Mouse (Mus musculus) neural tube, embryonic 14.5 days (tissue): Measurements from ENCODE around the gene Id1. TPM values are rescaled to one million over a fixed set of nuclear protein-coding genes. Genes with fewer than 3 reads are reported as not detected.

Experiments
- ATAC-seq: fragments of 200-750 bp; cut with Nextera tagmentation; 2 replicates; pipeline ENCODE4 v1.8.0; 2017; ENCODE audit warnings: low read depth, mild to moderate bottlenecking, moderate TSS enrichment, moderate library complexity
- H3K27ac ChIP-seq: fragments of 300-500 bp; sonication (generic); 2 replicates; pipeline ENCODE4 v1.5.1; 2014; ENCODE audit warnings: low read depth, mild to moderate bottlenecking, control low read depth, low read length, moderate library complexity, mixed read lengths
- H3K27me3 ChIP-seq: fragments of 300-500 bp; sonication (generic); 2 replicates; pipeline ENCODE4 v1.6.1; 2014; ENCODE audit warnings: low read length; ENCODE audit not compliant: control insufficient read depth, insufficient read depth
- H3K36me3 ChIP-seq: fragments of 300-500 bp; sonication (generic); 2 replicates; pipeline ENCODE4 v1.6.1; 2014; ENCODE audit warnings: low read length, mixed read lengths; ENCODE audit not compliant: control insufficient read depth, insufficient read depth
- H3K4me1 ChIP-seq: fragments of 300-500 bp; sonication (generic); 2 replicates; pipeline ENCODE4 v1.6.1; 2014; ENCODE audit warnings: low read length; ENCODE audit not compliant: control insufficient read depth, insufficient read depth
- H3K4me2 ChIP-seq: fragments of 300-500 bp; sonication (generic); 2 replicates; pipeline ENCODE4 v1.6.1; 2014; ENCODE audit warnings: mild to moderate bottlenecking, low read depth, low read length, control low read depth
- H3K4me3 ChIP-seq: fragments of 300-500 bp; sonication (generic); 2 replicates; pipeline ENCODE4 v1.5.1; 2014; ENCODE audit warnings: low read depth, low read length, control low read depth, mixed read lengths
- H3K9ac ChIP-seq: fragments of 300-500 bp; sonication (generic); replicated peaks from 2 replicates; pipeline ENCODE4 v1.6.1; 2014; ENCODE audit warnings: low read depth, mild to moderate bottlenecking, control low read depth, low read length, mixed read lengths
- H3K9me3 ChIP-seq: fragments of 300-500 bp; sonication (generic); 2 replicates; pipeline ENCODE4 v1.6.1; 2016; ENCODE audit warnings: low read length; ENCODE audit not compliant: control insufficient read depth
- WGBS: fragments of 180-500 bp; shearing (Covaris S2); extraction: QIAGEN DNeasy Blood & Tissue Kit; methylation state at CpG from one replicate; pipeline ENCODE4 v1.1.7; 2014; 5-methylcytosine and 5-hydroxymethylcytosine counted together
- polyA plus RNA-seq: library from polyadenylated mRNA; unstranded; fragments of >200 nt; fragmentation: Nextera tagmentation; extraction: Ambion mirVana; gene quantifications from 2 replicates; pipeline ENCODE4 v1.2.1, GENCODE M21; 2014

The Id1 gene
- polyA plus RNA-seq, 1 experiment from 2014 or later, result 50.4 TPM

DNA sequence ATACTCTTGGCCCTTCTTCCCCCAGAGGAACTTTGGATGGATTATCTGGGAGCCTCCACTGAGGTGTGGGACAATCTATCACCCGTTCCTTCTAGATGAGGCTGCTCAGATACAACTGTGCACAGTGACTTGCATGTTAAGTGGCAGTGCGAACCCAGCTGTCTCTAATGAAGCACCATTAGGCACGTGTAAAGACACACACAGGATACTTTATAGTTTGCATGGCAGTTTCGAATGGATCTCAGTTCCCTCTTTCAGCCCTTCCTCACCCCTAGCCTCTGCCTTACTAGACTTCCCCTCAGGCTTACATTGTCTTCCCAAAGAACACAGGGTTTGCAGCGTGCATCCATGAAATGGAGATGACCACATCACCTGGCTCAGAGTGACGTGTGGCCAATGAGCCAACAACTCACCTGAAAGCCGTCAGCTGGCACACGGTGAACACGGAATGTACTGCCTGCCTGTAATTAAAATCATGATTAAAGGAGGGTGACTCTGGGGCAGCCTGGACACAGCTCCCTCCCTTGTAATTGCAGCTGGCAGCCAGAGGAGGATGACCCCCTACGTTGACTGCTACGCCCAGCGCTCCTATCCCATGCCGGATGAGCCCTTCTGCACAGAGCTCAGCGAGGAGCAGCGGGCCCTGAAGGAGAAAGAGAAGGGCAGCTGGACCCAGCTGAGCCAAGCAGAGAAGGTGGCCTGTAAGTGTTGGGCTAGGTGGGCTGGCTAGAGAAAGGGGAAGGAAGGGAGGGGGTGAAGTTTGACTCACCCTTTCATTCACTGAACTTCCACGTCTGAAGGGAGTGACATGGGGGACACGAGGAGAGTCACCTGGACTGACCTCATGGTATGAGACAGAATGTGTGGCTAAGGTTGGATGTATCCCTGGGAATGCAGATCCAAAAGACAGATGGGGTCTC is 20.7 kb downstream of the Id1 start:
- H3K4me1 ChIP-seq, result peaks cover 4% of the 10 kb centered on the region; the same call in 1 of the 2 replicates
- H3K4me3 ChIP-seq, result no peak overlapping the region
- H3K4me2 ChIP-seq, result no peak overlapping the region
- H3K9ac ChIP-seq, result no peak overlapping the region
- H3K9me3 ChIP-seq, result no peaks in the 10 kb centered on the region
- WGBS, result 59% methylated on average over 17 of the region's 17 CpGs
- no peaks in the 10 kb centered on the region for H3K36me3 ChIP-seq
- no peak overlapping the region for H3K27ac ChIP-seq
- ATAC-seq, result peak; percentile 45; the same call in 1 of the 2 replicates
- no peaks in the 10 kb centered on the region for H3K27me3 ChIP-seq

DNA sequence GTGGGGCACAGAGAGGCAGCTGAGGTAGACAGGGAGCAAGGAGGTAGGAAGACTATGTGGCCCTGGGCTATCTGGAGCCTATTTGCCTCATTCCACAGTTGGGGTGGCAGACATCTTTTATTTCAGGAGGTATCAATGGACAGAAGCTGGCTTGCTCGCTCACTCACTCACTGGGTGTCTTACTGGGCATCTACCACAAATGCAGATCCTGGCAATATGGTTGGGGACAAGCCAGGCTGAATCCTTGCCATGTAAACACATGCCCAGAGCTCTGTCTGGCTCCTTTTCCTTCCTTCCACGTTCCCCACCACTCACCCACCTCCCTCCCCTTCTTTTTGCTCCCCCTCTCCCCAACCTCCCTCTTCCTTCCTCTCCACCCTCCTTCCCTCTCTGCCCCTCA is 21.4 kb downstream of the Id1 start:
- no peaks in the 10 kb centered on the region for H3K36me3 ChIP-seq
- H3K4me1 ChIP-seq, result peaks cover 4% of the 10 kb centered on the region; the same call in 1 of the 2 replicates
- no peak for ATAC-seq
- no peaks in the 10 kb centered on the region for H3K9me3 ChIP-seq
- H3K4me2 ChIP-seq, result no peak overlapping the region
- H3K4me3 ChIP-seq, result no peak overlapping the region
- H3K27ac ChIP-seq, result no peak overlapping the region
- H3K27me3 ChIP-seq, result no peaks in the 10 kb centered on the region
- WGBS, result 86% methylated on average over 2 of the region's 2 CpGs
- no peak overlapping the region for H3K9ac ChIP-seq

DNA sequence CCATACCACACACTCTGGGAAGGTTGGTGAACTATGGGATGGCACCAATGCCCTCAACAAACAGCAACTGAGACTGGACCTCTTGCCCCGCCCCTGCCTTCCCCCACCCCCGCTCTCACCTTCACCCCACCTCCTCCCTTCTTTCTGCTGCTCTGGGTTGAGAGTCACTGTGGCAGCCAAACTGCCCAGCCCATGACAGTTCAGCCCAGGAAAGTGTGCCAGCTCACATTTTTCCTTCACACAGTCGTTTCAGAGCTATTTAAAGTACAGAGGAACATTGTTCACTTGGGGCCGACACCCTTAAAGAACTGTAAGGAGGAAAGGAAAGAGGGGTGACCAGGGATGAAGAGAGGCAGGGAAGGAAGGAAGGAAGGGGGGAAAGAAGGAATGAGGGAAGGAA is 22.3 kb downstream of the Id1 start:
- Histone ChIP-seq H3K4me2 (no peak overlapping the region), H3K9me3 (no peaks in the 10 kb centered on the region), H3K4me1 (peaks cover 4% of the 10 kb centered on the region; the same call in 1 of the 2 replicates), H3K4me3 (no peak overlapping the region), H3K27ac (no peak overlapping the region), H3K9ac (no peak overlapping the region), H3K27me3 (no peaks in the 10 kb centered on the region), H3K36me3 (no peaks in the 10 kb centered on the region)
- WGBS, result 39% methylated on average over 4 of the region's 4 CpGs
- ATAC-seq, result no peak

DNA sequence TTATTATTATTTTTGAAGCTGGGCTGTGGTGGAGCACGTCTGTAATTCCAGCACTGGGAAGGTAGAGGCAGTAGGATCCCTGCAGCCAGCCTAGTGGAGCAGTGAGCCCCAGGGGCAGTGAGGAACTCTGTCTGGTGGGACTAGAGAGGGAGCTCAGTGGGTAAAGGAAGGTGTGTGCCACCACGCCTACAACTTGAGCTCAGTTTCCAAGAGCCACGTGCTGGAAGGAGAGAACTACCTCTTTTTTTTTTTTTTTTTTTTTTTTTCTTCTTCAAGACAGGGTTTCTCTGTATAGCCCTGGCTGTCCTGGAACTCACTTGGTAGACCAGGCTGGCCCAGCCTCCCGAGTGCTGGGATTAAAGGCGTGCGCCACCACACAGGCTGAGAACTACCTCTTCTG is 27.3 kb downstream of the Id1 start:
- no peaks in the 10 kb centered on the region for H3K27me3 ChIP-seq
- peaks cover 13% of the 10 kb centered on the region for H3K4me1 ChIP-seq
- H3K9me3 ChIP-seq, result no peaks in the 10 kb centered on the region
- 82% methylated on average over 6 of the region's 6 CpGs for WGBS
- ATAC-seq, result no peak
- H3K9ac ChIP-seq, result no peak overlapping the region
- no peak overlapping the region for H3K4me3 ChIP-seq
- no peaks in the 10 kb centered on the region for H3K36me3 ChIP-seq
- no peak overlapping the region for H3K27ac ChIP-seq
- no peak overlapping the region for H3K4me2 ChIP-seq

DNA sequence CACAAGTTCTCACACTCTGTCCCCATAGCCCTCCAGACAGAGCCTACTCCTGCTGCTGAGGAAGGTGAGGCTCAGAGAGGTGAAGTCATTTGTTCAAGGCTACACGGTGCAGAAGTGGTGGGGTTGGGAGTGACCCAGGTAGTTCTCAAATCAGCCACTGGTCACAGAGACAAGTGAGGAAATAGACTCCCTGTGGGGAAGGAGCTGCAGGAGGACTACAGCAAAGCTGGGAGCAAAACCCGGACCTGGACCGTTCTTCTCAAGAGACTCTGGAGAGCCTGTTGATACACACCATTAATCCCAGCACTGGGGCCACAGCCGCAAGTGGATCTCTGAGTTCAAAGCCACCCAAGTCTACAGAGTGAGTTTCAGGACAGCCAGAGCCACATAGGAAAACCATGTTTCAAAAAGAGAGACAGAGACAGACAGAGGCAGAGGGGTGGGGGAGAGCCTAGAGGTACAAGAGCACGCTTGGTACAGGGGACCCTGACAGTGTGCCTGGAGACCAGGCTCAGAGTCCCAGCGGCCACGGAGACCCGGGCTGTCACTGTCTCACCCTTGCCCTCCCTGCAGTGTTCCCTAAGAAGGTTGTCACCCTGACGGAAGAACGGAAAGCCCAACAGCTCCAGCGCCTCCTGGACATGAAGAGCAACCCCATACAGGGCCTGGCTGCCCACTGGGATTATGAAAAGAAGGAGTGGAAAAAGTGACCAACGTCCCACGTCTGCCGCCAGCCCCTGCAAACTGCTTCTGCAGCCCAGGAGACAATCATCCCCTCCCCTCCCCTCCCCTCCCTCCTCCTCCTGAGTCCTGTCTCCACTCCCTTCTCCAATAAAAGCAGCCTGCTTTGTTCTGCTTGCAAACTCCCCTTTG is 28.4 kb downstream of the Id1 start:
- Histone ChIP-seq H3K4me3 (no peak overlapping the region), H3K36me3 (no peaks in the 10 kb centered on the region), H3K4me2 (peak overlapping the region; percentile 32), H3K27ac (no peak overlapping the region), H3K27me3 (no peaks in the 10 kb centered on the region), H3K4me1 (peaks cover 13% of the 10 kb centered on the region), H3K9me3 (no peaks in the 10 kb centered on the region), H3K9ac (0 out of 2 replicates have a peak overlapping the region, but pooled peaks have one; percentile 3)
- ATAC-seq, result peak; percentile 19; the same call in 1 of the 2 replicates
- 2% methylated on average over 14 of the region's 14 CpGs for WGBS

DNA sequence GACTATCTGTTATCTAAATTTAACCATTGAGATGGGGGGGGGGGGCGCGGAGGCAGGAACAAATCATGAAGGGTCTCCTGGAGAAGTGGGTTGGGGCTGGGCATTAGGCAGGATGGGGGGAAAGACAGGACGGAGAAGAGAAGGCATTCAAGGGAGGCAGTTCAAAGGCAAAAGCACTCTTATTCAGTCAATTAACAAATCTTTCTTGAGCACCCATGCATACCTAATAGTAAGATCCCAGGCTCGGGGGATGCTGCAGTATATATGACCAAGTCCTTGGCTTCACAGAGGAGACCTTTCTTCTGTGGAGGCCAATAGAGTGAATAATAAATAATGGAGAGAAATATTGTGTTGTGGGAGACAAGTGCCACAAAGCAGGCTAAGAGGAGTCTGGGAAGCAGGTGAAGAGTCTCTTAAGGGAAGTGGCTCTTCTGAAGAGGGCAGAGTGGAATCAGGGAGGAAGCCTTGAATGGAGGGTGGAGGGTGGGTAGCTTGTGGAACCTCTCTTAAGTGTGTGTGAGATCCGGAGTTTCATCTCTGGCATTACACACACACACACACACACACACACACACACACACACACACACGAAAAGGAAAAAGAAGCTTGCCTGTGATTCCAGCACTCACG is 29.1 kb downstream of the Id1 start:
- H3K4me3 ChIP-seq, result no peak overlapping the region
- H3K9ac ChIP-seq, result 0 out of 2 replicates have a peak overlapping the region, but pooled peaks have one; percentile 3
- peaks cover 13% of the 10 kb centered on the region for H3K4me1 ChIP-seq
- no peak overlapping the region for H3K27ac ChIP-seq
- H3K4me2 ChIP-seq, result peak overlapping the region; percentile 32; the same call in 1 of the 2 replicates
- no peaks in the 10 kb centered on the region for H3K9me3 ChIP-seq
- H3K27me3 ChIP-seq, result no peaks in the 10 kb centered on the region
- H3K36me3 ChIP-seq, result no peaks in the 10 kb centered on the region
- ATAC-seq, result 0 out of 2 replicates have a peak, but pooled peaks have one; percentile 25
- WGBS, result 16% methylated on average over 7 of the region's 7 CpGs

DNA sequence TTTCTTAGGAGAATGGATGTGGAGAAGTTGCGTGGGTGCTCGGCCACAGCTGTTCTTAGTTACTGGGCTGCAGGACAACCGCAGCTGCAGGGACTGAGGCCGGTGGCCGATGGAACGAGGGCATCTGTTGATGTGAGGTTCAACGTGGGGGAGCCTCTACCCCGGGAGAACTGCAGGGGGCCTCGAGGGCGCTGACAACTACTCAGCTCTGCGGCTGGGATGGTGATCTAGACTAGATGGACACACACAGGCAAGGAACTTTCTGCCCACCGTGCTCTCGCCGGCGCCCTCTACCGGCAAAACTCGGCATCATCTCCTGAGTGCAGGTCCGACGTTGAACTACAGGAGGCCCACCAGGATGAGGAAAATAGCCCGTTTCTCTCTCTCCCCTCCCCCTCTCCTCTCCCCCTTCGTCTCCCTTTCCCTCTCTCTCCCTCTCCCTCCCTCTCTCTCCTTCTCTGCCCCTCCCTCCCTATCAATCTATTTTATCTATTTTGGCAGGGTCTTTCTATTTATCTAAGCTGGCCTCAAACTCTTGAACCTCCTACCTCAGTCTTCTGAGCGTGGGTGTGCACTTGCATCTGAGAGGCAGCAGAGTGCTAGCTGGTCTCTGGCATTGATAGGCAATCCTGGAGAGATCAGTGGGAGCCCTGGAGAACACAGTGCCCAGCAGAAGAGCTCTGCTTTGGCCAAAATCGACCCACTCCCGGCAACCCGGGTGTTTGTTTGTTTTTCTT is 30.5 kb downstream of the Id1 start:
- WGBS, result 26% methylated on average over 25 of the region's 25 CpGs
- Histone ChIP-seq H3K4me2 (no peak overlapping the region), H3K4me3 (no peak overlapping the region), H3K9me3 (no peaks in the 10 kb centered on the region), H3K4me1 (peaks cover 13% of the 10 kb centered on the region), H3K27me3 (no peaks in the 10 kb centered on the region), H3K9ac (no peak overlapping the region), H3K27ac (no peak overlapping the region), H3K36me3 (no peaks in the 10 kb centered on the region)
- ATAC-seq, result no peak; the same call in 1 of the 2 replicates

DNA sequence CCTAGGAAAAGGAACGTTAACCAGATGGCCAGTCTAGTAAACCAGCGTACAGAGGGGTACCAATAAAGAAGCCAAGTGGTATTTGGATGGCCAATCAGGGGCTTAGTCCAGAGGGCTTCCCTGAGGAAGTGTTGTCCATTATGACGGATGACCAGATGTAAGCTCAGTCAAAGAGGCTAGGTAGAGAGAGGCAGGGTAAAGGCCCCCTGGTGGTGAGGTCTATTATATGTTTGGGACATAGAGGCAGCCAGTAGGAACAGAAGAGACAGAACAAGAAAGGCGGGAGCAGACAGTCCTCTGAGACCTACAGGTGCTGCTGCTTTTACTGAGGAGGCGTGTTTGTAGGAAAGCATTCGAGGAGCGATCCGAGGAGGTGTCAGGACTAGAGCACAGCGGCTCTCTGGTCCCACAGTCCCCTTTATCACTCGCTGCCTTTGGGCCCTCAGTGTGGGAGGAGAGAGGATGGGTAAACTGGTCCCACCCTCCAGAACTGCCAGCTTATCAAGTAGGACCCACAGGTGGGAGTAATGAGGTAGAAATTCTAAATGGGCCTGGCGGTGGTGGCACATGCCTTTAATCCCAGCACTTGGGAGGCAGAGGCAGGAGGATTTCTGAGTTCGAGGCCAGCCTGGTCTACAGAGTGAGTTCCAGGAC is 31.7 kb downstream of the Id1 start:
- H3K4me3 ChIP-seq, result no peak overlapping the region
- ATAC-seq, result no peak
- H3K9me3 ChIP-seq, result no peaks in the 10 kb centered on the region
- H3K9ac ChIP-seq, result no peak overlapping the region
- H3K4me1 ChIP-seq, result peaks cover 13% of the 10 kb centered on the region
- H3K27ac ChIP-seq, result no peak overlapping the region
- H3K4me2 ChIP-seq, result no peak overlapping the region
- 57% methylated on average over 12 of the region's 12 CpGs for WGBS
- no peaks in the 10 kb centered on the region for H3K36me3 ChIP-seq
- H3K27me3 ChIP-seq, result no peaks in the 10 kb centered on the region
